Mouse (Mus musculus) left cerebral cortex, postnatal 25 days (tissue): ENCODE results near the gene Trit1. TPM values are rescaled to one million over a fixed set of nuclear protein-coding genes. Genes with fewer than 3 reads are reported as not detected.
"Not testable (repeated sequence)": the region's sequence is repeated elsewhere in the genome, so short reads cannot be mapped to it uniquely, and the experiment has no call there.

Experiments
- DNase-seq, 2 experiments: peaks; one replicate each; pipeline ENCODE4 v3.0.0; 2022; ENCODE audit warnings: low spot score in 2 of 2, mixed read lengths in 1 of 2
- intact Hi-C: fragments of 180-260 bp; cut with DNase I; formaldehyde crosslinking; loops from one replicate; pipeline ENCODE4 v1.15.1; 2025
- total RNA-seq, 2 experiments: library from RNA; stranded (reverse); gene quantifications; 2 replicates each; pipeline ENCODE4 v1.2.3; 2021

Gene Trit1
- 10 to 100 TPM; 18.5 to 22.2 TPM for total RNA-seq

- intact Hi-C loops, result loop anchor here (2.0 kb wide), 1 partner anchor 20 kb away; no protein-coding TSS in a partner anchor
- peak; percentile 96 for DNase-seq
Measured at GRCm38 (mm10) chr4:123016451-123016957, at the start of gene Trit1. Gene Trit1 (plus strand): TSS chr4:123016597.

- no peak for DNase-seq
- intact Hi-C loops, result no loop called here
Measured at GRCm38 (mm10) chr4:122968106-122968505, 48.3 kb upstream of the Trit1 start.

- intact Hi-C loops, result no loop called here
- no peak for DNase-seq
Measured at GRCm38 (mm10) chr4:122971191-122971590, 45.2 kb upstream of the Trit1 start.

- intact Hi-C loops, result no loop called here
- no peak for DNase-seq
Measured at GRCm38 (mm10) chr4:122971646-122972045, 44.8 kb upstream of the Trit1 start.

- intact Hi-C loops, result no loop called here
Measured at GRCm38 (mm10) chr4:122972056-122972455, 44.3 kb upstream of the Trit1 start.

GRCm38 (mm10) chr4:122974976-122975520 lies 41.3 kb upstream of the Trit1 start:
- no peak for DNase-seq
- intact Hi-C loops, result no loop called here

More at GRCm38 (mm10) chr4:122972056-122972455, 44.3 kb upstream of the Trit1 start:
- no peak for DNase-seq

GRCm38 (mm10) chr4:122976885-122977284 lies 39.5 kb upstream of the Trit1 start:
- intact Hi-C loops, result no loop called here
- no peak for DNase-seq

- DNase-seq, result no peak
- intact Hi-C loops, result no loop called here
Measured at GRCm38 (mm10) chr4:122978850-122979249, 37.5 kb upstream of the Trit1 start.

- intact Hi-C loops, result loop anchor here (5.0 to 10.0 kb wide), 2 partner anchors 68 to 1735 kb away; no protein-coding TSS in a partner anchor
- no peak for DNase-seq
Measured at GRCm38 (mm10) chr4:122979826-122980225, 36.6 kb upstream of the Trit1 start.

- no peak for DNase-seq
- intact Hi-C loops, result loop anchor here (5.0 to 10.0 kb wide), 2 partner anchors 68 to 1736 kb away; no protein-coding TSS in a partner anchor
Measured at GRCm38 (mm10) chr4:122980684-122981083, 35.7 kb upstream of the Trit1 start.

- no peak for DNase-seq
- intact Hi-C loops, result loop anchor here (5.0 to 10.0 kb wide), 2 partner anchors 69 to 1736 kb away; no protein-coding TSS in a partner anchor
Measured at GRCm38 (mm10) chr4:122981238-122981637, 35.2 kb upstream of the Trit1 start.

GRCm38 (mm10) chr4:122981930-122982329 lies 34.5 kb upstream of the Trit1 start:
- no peak for DNase-seq
- intact Hi-C loops, result loop anchor here (5.0 to 10.0 kb wide), 2 partner anchors 70 to 1737 kb away; no protein-coding TSS in a partner anchor

GRCm38 (mm10) chr4:122982537-122982936 lies 33.9 kb upstream of the Trit1 start:
- intact Hi-C loops, result loop anchor here (5.0 to 10.0 kb wide), 2 partner anchors 70 to 1738 kb away; no protein-coding TSS in a partner anchor
- DNase-seq, result no peak

- no peak for DNase-seq
Measured at GRCm38 (mm10) chr4:122983486-122984261, 32.7 kb upstream of the Trit1 start.

GRCm38 (mm10) chr4:122985110-122985509 lies 31.3 kb upstream of the Trit1 start:
- intact Hi-C loops, result loop anchor here (1.0 to 10.0 kb wide), 4 partner anchors 41 to 1740 kb away; no protein-coding TSS in a partner anchor

More at GRCm38 (mm10) chr4:122983486-122984261, 32.7 kb upstream of the Trit1 start:
- intact Hi-C loops, result loop anchor here (2.0 to 10.0 kb wide), 4 partner anchors 71 to 1739 kb away; no protein-coding TSS in a partner anchor

GRCm38 (mm10) chr4:122987421-122987820 lies 29.0 kb upstream of the Trit1 start:
- intact Hi-C loops, result loop anchor here (10.0 kb wide), 1 partner anchor 1743 kb away; no protein-coding TSS in a partner anchor

More at GRCm38 (mm10) chr4:122985110-122985509, 31.3 kb upstream of the Trit1 start:
- DNase-seq, result peak; percentile 70 to 88

GRCm38 (mm10) chr4:122988004-122988403 lies 28.4 kb upstream of the Trit1 start:
- not testable (repeated sequence) for DNase-seq
- intact Hi-C loops, result loop anchor here (10.0 kb wide), 1 partner anchor 1743 kb away; no protein-coding TSS in a partner anchor

More at GRCm38 (mm10) chr4:122987421-122987820, 29.0 kb upstream of the Trit1 start:
- no peak for DNase-seq

GRCm38 (mm10) chr4:122991177-122991576 lies 25.2 kb upstream of the Trit1 start:
- intact Hi-C loops, result no loop called here
- DNase-seq, result no peak

- DNase-seq, result no peak
- intact Hi-C loops, result no loop called here
Measured at GRCm38 (mm10) chr4:122992276-122992675, 24.1 kb upstream of the Trit1 start.
